Mouse (Mus musculus) erythroblast, embryonic 14.5 days (primary cell): ENCODE results near the gene Gm10491.

Experiments
- GATA1 ChIP-seq: IDR thresholded peaks from 2 replicates; pipeline ENCODE4 v1.6.1; 2012; ENCODE audit warnings: low read length, inconsistent platforms, mixed read lengths
- TAL1 ChIP-seq: IDR thresholded peaks from 3 replicates; pipeline ENCODE4 v1.6.1; 2012; ENCODE audit warnings: low read length, inconsistent platforms, mixed read lengths

DNA sequence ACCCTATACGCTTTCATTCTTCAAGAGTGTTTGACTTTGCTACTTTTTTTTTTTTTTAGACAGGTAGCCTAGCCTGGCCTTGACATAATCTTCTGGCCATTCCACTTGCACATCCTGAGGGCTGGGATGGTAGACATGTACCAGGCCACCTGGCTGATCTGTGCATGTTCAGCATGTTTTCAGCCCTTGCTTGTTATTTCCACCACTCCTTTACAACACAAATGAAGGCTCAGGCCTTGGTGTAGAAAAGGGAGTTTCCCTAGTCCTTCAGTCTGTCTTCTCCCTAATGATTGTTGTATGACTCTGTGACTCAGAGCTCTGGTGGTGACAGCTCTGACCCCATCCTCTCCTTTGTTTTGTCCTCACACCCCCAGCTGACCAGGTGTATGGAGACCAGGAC is 40.5 kb downstream of the Gm10491 start:
- TF ChIP-seq TAL1 (no peak), GATA1 (no peak)
